Mouse (Mus musculus) megakaryocyte, embryonic 14.5 days (primary cell): ENCODE measurements around the gene Ankrd34a. TPM values are rescaled to one million over a fixed set of nuclear protein-coding genes. Genes with fewer than 3 reads are reported as not detected.

Source experiments
- H3K27me3 ChIP-seq: replicated peaks from 2 replicates; pipeline ENCODE3; 2012; ENCODE audit warnings: inconsistent platforms
- H3K36me3 ChIP-seq: replicated peaks from 2 replicates; pipeline ENCODE3; 2012; ENCODE audit warnings: low read length, inconsistent platforms, mixed read lengths
- H3K4me1 ChIP-seq: 2 replicates; pipeline ENCODE4 v1.6.1; 2012; ENCODE audit warnings: inconsistent platforms
- H3K4me3 ChIP-seq: replicated peaks from 2 replicates; pipeline ENCODE3; 2012; ENCODE audit warnings: moderate library complexity, mild to moderate bottlenecking, inconsistent platforms
- H3K9me3 ChIP-seq: 2 replicates; pipeline ENCODE4 v1.6.1; 2012; ENCODE audit warnings: inconsistent platforms
- FLI1 ChIP-seq: IDR thresholded peaks from 2 replicates; pipeline ENCODE4 v1.6.1; 2012; ENCODE audit warnings: low read length, inconsistent platforms, mixed read lengths
- GATA1 ChIP-seq: IDR thresholded peaks from 3 replicates; pipeline ENCODE4 v1.6.1; 2012; ENCODE audit warnings: mixed read lengths, low read length, inconsistent platforms, borderline replicate concordance
- polyA plus RNA-seq: library from polyadenylated mRNA; stranded (reverse); fragments of >175 nt; gene quantifications from 2 replicates; pipeline ENCODE4 v1.2.3, GENCODE M21; 2012; ENCODE audit warnings: low replicate concordance; ENCODE audit not compliant: insufficient read depth

The Ankrd34a gene
- polyA plus RNA-seq, 1 experiment: not detected

GRCm38 (mm10) chr3:96555999-96556614 lies 40.3 kb upstream of the Ankrd34a start:
- Histone ChIP-seq H3K27me3 (no peaks in the 10 kb centered on the region), H3K4me1 (peaks cover 48% of the 10 kb centered on the region), H3K36me3 (peaks cover 30% of the 10 kb centered on the region), H3K9me3 (no peaks in the 10 kb centered on the region), H3K4me3 (peak overlapping the region; percentile 96)
- TF ChIP-seq GATA1 (no peak), FLI1 (no peak)

DNA sequence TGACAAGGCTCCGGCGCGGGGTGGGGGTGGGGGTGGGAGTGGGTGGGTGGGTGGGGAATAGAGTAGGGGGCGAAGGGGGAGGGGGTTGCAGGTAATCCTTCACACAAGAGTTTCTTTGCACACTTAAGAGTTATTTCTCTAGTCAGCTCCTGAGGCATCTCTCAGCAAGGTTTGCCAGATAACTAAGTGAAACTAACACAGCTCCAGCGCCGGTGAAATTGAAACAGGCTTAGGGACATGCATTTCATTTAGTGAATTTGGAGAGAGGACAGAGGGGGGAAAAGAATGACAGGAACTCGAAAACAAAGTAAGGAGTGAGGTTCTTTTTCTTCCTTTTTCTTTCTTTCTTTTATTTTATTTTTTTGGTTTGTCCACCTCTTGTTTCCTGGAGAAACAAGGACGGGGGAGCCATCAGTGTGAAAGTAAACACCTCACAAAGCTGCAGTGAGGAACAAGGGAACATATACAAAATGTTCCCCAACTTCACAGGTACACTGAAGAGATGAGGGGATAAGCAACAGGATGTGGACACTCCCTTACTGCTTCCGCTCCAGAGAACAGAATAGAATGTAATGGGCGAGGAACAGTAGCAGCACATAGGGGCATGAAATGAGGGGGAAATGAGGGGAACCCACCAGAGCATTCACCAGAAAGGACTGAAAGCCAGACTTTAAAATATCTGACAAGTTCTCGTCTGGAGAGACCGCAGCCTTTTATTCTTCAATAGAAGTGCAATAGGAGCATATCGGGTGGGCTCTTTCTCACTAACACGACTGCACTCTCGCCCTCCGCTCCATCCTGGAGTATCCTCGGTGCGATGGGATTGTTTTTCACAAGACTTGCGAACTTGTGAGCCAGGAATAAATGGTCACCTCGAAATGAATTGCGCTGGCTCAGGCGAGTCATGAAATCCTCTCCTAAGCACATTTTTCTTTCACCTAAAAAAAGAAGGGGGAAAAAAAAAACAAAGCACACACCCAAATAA lies 39.5 kb upstream of the Ankrd34a start:
- peaks cover 47% of the 10 kb centered on the region for H3K4me1 ChIP-seq
- TF ChIP-seq GATA1 (no peak), FLI1 (no peak)
- H3K9me3 ChIP-seq: no peaks in the 10 kb centered on the region
- H3K27me3 ChIP-seq: no peaks in the 10 kb centered on the region
- H3K36me3 ChIP-seq: peaks cover 38% of the 10 kb centered on the region
- H3K4me3 ChIP-seq: peak overlapping the region; percentile 96

- Histone ChIP-seq H3K4me3 (peak within 1 kb of the TSS; percentile 96), H3K9me3 (no peaks in the 10 kb centered on the region), H3K27me3 (no peaks in the 10 kb centered on the region), H3K4me1 (peaks cover 51% of the 10 kb centered on the region), H3K36me3 (peaks cover 40% of the 10 kb centered on the region)
- 0 out of 2 replicates have a peak, but pooled peaks have one; percentile 21 for TF ChIP-seq FLI1
- TF ChIP-seq GATA1: no peak
Measured at GRCm38 (mm10) chr3:96557694-96558093, 38.7 kb upstream of the Ankrd34a start, which contains the start of gene Txnip. TSS of gene Txnip (plus strand) at chr3:96557957.

GRCm38 (mm10) chr3:96558159-96558558 lies 38.3 kb upstream of the Ankrd34a start:
- Histone ChIP-seq H3K4me1 (peaks cover 56% of the 10 kb centered on the region), H3K4me3 (peak overlapping the region; percentile 96), H3K36me3 (peaks cover 40% of the 10 kb centered on the region), H3K27me3 (no peaks in the 10 kb centered on the region), H3K9me3 (no peaks in the 10 kb centered on the region)
- no peak for TF ChIP-seq GATA1

- peak overlapping the region; percentile 96 for H3K4me3 ChIP-seq
- H3K36me3 ChIP-seq: peaks cover 40% of the 10 kb centered on the region
- TF ChIP-seq GATA1 (no peak), FLI1 (no peak)
- H3K27me3 ChIP-seq: no peaks in the 10 kb centered on the region
- no peaks in the 10 kb centered on the region for H3K9me3 ChIP-seq
- H3K4me1 ChIP-seq: peaks cover 56% of the 10 kb centered on the region
Measured at GRCm38 (mm10) chr3:96558668-96559196, 37.7 kb upstream of the Ankrd34a start.

- peaks cover 40% of the 10 kb centered on the region for H3K36me3 ChIP-seq
- no peaks in the 10 kb centered on the region for H3K27me3 ChIP-seq
- TF ChIP-seq GATA1: no peak
- TF ChIP-seq FLI1: no peak
- peak overlapping the region; percentile 96 for H3K4me3 ChIP-seq
- peaks cover 57% of the 10 kb centered on the region for H3K4me1 ChIP-seq
- H3K9me3 ChIP-seq: no peaks in the 10 kb centered on the region
Measured at GRCm38 (mm10) chr3:96559398-96559910, 37.0 kb upstream of the Ankrd34a start.

GRCm38 (mm10) chr3:96559911-96560850 lies 36.3 kb upstream of the Ankrd34a start:
- Histone ChIP-seq H3K4me1 (peaks cover 64% of the 10 kb centered on the region), H3K9me3 (no peaks in the 10 kb centered on the region), H3K27me3 (no peaks in the 10 kb centered on the region), H3K4me3 (peak overlapping the region; percentile 96), H3K36me3 (peaks cover 40% of the 10 kb centered on the region)
- TF ChIP-seq GATA1 (no peak), FLI1 (no peak)

GRCm38 (mm10) chr3:96560881-96561668 lies 35.4 kb upstream of the Ankrd34a start:
- Histone ChIP-seq H3K9me3 (no peaks in the 10 kb centered on the region), H3K27me3 (no peaks in the 10 kb centered on the region), H3K36me3 (peaks cover 40% of the 10 kb centered on the region), H3K4me3 (peak overlapping the region; percentile 96), H3K4me1 (peaks cover 67% of the 10 kb centered on the region)
- no peak for TF ChIP-seq FLI1
- no peak for TF ChIP-seq GATA1
